Mouse (Mus musculus) CD4-positive, CD25-positive, alpha-beta regulatory T cell, adult 4 months (primary cell): Measurements from ENCODE around the gene Dppa3. TPM values are rescaled to one million over a fixed set of nuclear protein-coding genes. Genes with fewer than 3 reads are reported as not detected.
"Not testable (repeated sequence)": the region's sequence is repeated elsewhere in the genome, so short reads cannot be mapped to it uniquely, and the experiment has no call there.

Experiments used
- ATAC-seq: one replicate; pipeline ENCODE4 v1.8.0; 2017
- polyA plus RNA-seq, 2 experiments: library from polyadenylated mRNA; unstranded; fragments of 100-300 nt; shearing (Covaris generic); gene quantifications; one replicate each; pipeline ENCODE4 v1.2.1; 2017

Gene Dppa3
- polyA plus RNA-seq, 2 experiments from 2014 or later: not detected

GRCm38 (mm10) chr6:122612426-122612825 lies 13.8 kb upstream of the Dppa3 start:
- ATAC-seq: no peak

- no peak for ATAC-seq
Measured at GRCm38 (mm10) chr6:122614047-122614446, 12.2 kb upstream of the Dppa3 start.

- ATAC-seq: no peak
Measured at GRCm38 (mm10) chr6:122616022-122616421, 10.2 kb upstream of the Dppa3 start.

GRCm38 (mm10) chr6:122621066-122621465 lies 5.1 kb upstream of the Dppa3 start:
- no peak for ATAC-seq

- ATAC-seq: no peak
Measured at GRCm38 (mm10) chr6:122624480-122624879, 1.7 kb upstream of the Dppa3 start.

- ATAC-seq: no peak
Measured at GRCm38 (mm10) chr6:122625156-122625555, 1.1 kb upstream of the Dppa3 start.

GRCm38 (mm10) chr6:122627469-122628108 lies 1.4 kb downstream of the Dppa3 start:
- ATAC-seq: no peak

GRCm38 (mm10) chr6:122633411-122633810 lies 7.2 kb downstream of the Dppa3 start:
- ATAC-seq: no peak

GRCm38 (mm10) chr6:122635315-122635714 lies 9.1 kb downstream of the Dppa3 start:
- no peak for ATAC-seq

GRCm38 (mm10) chr6:122636666-122637065 lies 10.5 kb downstream of the Dppa3 start:
- ATAC-seq: no peak

- ATAC-seq: not testable (repeated sequence)
Measured at GRCm38 (mm10) chr6:122637566-122637965, 11.4 kb downstream of the Dppa3 start.

- ATAC-seq: not testable (repeated sequence)
Measured at GRCm38 (mm10) chr6:122644196-122644595, 18.0 kb downstream of the Dppa3 start.

- no peak for ATAC-seq
Measured at GRCm38 (mm10) chr6:122649903-122650302, 23.7 kb downstream of the Dppa3 start.

- no peak for ATAC-seq
Measured at GRCm38 (mm10) chr6:122650398-122650980, 24.3 kb downstream of the Dppa3 start.

GRCm38 (mm10) chr6:122654301-122654700 lies 28.1 kb downstream of the Dppa3 start:
- no peak for ATAC-seq

GRCm38 (mm10) chr6:122657630-122658029 lies 31.4 kb downstream of the Dppa3 start:
- no peak for ATAC-seq

GRCm38 (mm10) chr6:122659567-122659966 lies 33.4 kb downstream of the Dppa3 start:
- ATAC-seq: no peak

GRCm38 (mm10) chr6:122660601-122661379 lies 34.6 kb downstream of the Dppa3 start:
- peak; percentile 86 for ATAC-seq

- no peak for ATAC-seq
Measured at GRCm38 (mm10) chr6:122662551-122663264, 36.5 kb downstream of the Dppa3 start.

- ATAC-seq: no peak
Measured at GRCm38 (mm10) chr6:122663596-122664206, 37.5 kb downstream of the Dppa3 start.

- no peak for ATAC-seq
Measured at GRCm38 (mm10) chr6:122665866-122666265, 39.7 kb downstream of the Dppa3 start.

- no peak for ATAC-seq
Measured at GRCm38 (mm10) chr6:122667715-122668114, 41.5 kb downstream of the Dppa3 start.

GRCm38 (mm10) chr6:122668823-122669222 lies 42.6 kb downstream of the Dppa3 start:
- ATAC-seq: no peak
